Mouse (Mus musculus): ENCODE results near the gene Elmod2.

- no peak for TF ChIP-seq CTCF (IDR thresholded peaks at IDR 0.05; ENCODE audit: extremely low read depth, insufficient read length, insufficient replicate concordance, low read depth, low read length)
- TF ChIP-seq POLR2A (IDR thresholded peaks at IDR 0.05; ENCODE audit: low read depth, low read length) = no peak
These were observed 47.9 kb upstream of the Elmod2 start for GRCm38 (mm10) chr8:83380141-83380540.

All from small intestine, adult 2 months (tissue).